Mouse (Mus musculus) frontal cortex, postnatal 10 days (tissue): ENCODE results near the gene Zrsr2.

Experiments
- DNase-seq, 2 experiments: peaks; one replicate each; pipeline ENCODE4 v3.0.0; 2022; ENCODE audit warnings: low spot score in 2 of 2, mixed read lengths in 1 of 2

The Zrsr2 gene

GRCm38 (mm10) chrX:163885539-163885981, 72.9 kb downstream of the Zrsr2 start:
- no peak for DNase-seq
